In genomic region chr6:86973956-86974355, GRCm38 (mm10) we compare ENCODE assay signal across 25 mouse cellular contexts. TPM values are rescaled to one million over a fixed set of nuclear protein-coding genes. Genes with fewer than 3 reads are reported as not detected.
DNase-seq lines count a peak whose midpoint lies in the region; ATAC-seq and TF ChIP-seq lines count a peak whose summit lies in the region.
"Had no signal": no experiment of that assay in that cellular context is flagged by ENCODE, and none has a peak within 500 bp of the region (broad histone marks: within the 10 kb centered on the region; RNA-seq: fewer than 3 reads in every experiment).

No protein-coding gene starts in this region.

- TF ChIP-seq EP300 in heart, adult 2 months (IDR thresholded peaks at IDR 0.05; ENCODE audit: insufficient read depth, low read depth, low read length), result no peak

- H3K79me2 ChIP-seq in heart, adult 2 months (replicated peaks; ENCODE audit: control insufficient read depth, insufficient read depth, low read length), result no peaks in the 10 kb centered on the region

- no peak overlapping the region for H3K9ac ChIP-seq in heart, adult 2 months (ENCODE audit: low read depth, low read length)
- H3K9ac ChIP-seq: embryonic facial prominence, embryonic 12.5 days; heart, embryonic 15.5 days; kidney, embryonic 15.5 days; limb, embryonic 13.5 days; lung, embryonic 15.5 days; neural tube, embryonic 12.5 days; stomach, embryonic 15.5 days had no signal

- no peaks in the 10 kb centered on the region for H3K36me3 ChIP-seq in heart, adult 2 months (ENCODE audit: control insufficient read depth, insufficient read depth, low read length)

- H3K4me3 ChIP-seq in heart, adult 2 months, result no peak overlapping the region
- H3K4me3 ChIP-seq: embryonic facial prominence, embryonic 12.5 days; heart, embryonic 15.5 days; kidney, embryonic 15.5 days; limb, embryonic 13.5 days; lung, embryonic 15.5 days; midbrain, embryonic 10.5 days; myocyte; neural tube, embryonic 12.5 days; stomach, embryonic 15.5 days had no signal

- intact Hi-C loops in heart, adult 2 months (cut with DNase I), result no loop called here

- TF ChIP-seq CTCF in heart, adult 2 months (IDR thresholded peaks at IDR 0.05), result no peak

- ATAC-seq in frontal cortex, adult (ENCODE audit: low TSS enrichment), result peak; percentile 45; the same call in 1 of the 2 replicates
- ATAC-seq: forebrain, embryonic 16.5 days; hindbrain, embryonic 16.5 days; midbrain, embryonic 16.5 days had no signal

- H3K27me3 ChIP-seq in heart, adult 2 months (ENCODE audit: control insufficient read depth, insufficient read depth, low read length), result no peaks in the 10 kb centered on the region
- H3K27me3 ChIP-seq: embryonic facial prominence, embryonic 12.5 days; heart, embryonic 15.5 days; kidney, embryonic 15.5 days; limb, embryonic 13.5 days; lung, embryonic 15.5 days; neural tube, embryonic 12.5 days; stomach, embryonic 15.5 days had no signal

- no peaks in the 10 kb centered on the region for H3K4me1 ChIP-seq in heart, adult 2 months (ENCODE audit: control insufficient read depth, insufficient read depth, low read length)
- H3K4me1 ChIP-seq: embryonic facial prominence, embryonic 12.5 days; heart, embryonic 15.5 days; limb, embryonic 13.5 days; lung, embryonic 15.5 days; midbrain, embryonic 10.5 days; neural tube, embryonic 12.5 days; stomach, embryonic 15.5 days had no signal

- 92% methylated on average over 4 of the region's 4 CpGs for WGBS in heart, adult 2 months

- no peak overlapping the region for H3K27ac ChIP-seq in heart, adult 2 months
- H3K27ac ChIP-seq: embryonic facial prominence, embryonic 12.5 days; heart, embryonic 15.5 days; kidney, embryonic 15.5 days; limb, embryonic 13.5 days; lung, embryonic 15.5 days; midbrain, embryonic 10.5 days; neural tube, embryonic 12.5 days; stomach, embryonic 15.5 days had no signal

- no peak for TF ChIP-seq POLR2A in heart, adult 2 months (IDR thresholded peaks at IDR 0.05; ENCODE audit: insufficient read depth, low read depth, low read length)

- no peak for DNase-seq in frontal cortex, postnatal 25 days (ENCODE audit: low spot score in 2 of 2)
- peak; percentile 89 for DNase-seq in 3T3-L1 (ENCODE audit: low read depth, low spot score)
- DNase-seq in Muller cell, postnatal 12 days (ENCODE audit: inconsistent ontology term), result peak; percentile 22
- peak; percentile 54 for DNase-seq in fibroblast of lung, adult 2 months (ENCODE audit: low read depth)
- no peak for DNase-seq in spleen, adult 18-20 months
- DNase-seq in heart, adult 2 months, result no peak
- DNase-seq: cerebellum, adult 11-12 months; cerebellum, adult 9-11 months; embryo, embryonic 11 days; gastrocnemius, postnatal 36 days; kidney, adult 18-20 months; kidney, postnatal 36 days had no signal

RNA-seq across cellular contexts. Expression of gene Nfu1, which starts 35.1 kb away (rescaled TPM):
- total RNA-seq in heart, adult 2 months (2021), result 10 to 100 TPM; 67.6 to 72.3 TPM
- polyA plus RNA-seq in heart, adult 2 months (2012; rRNA removed), result 200 and 213 TPM in 2 replicates

Comparison
In these comparisons a context has a peak if more than half of its experiments do, and no peak if none do; other contexts are left out.
1. DNase-seq: peak in 3T3-L1 (single experiment), Muller cell, postnatal 12 days (single experiment) and fibroblast of lung, adult 2 months (single experiment); none in frontal cortex, postnatal 25 days (0 of 2), spleen, adult 18-20 months (0 of 2) and heart, adult 2 months (0 of 2).